Mouse (Mus musculus): ENCODE measurements around the gene Gpr63. TPM values are rescaled to one million over a fixed set of nuclear protein-coding genes. Genes with fewer than 3 reads are reported as not detected.

The Gpr63 gene
- total and polyA plus RNA-seq, 3 experiments, result not detected

DNA sequence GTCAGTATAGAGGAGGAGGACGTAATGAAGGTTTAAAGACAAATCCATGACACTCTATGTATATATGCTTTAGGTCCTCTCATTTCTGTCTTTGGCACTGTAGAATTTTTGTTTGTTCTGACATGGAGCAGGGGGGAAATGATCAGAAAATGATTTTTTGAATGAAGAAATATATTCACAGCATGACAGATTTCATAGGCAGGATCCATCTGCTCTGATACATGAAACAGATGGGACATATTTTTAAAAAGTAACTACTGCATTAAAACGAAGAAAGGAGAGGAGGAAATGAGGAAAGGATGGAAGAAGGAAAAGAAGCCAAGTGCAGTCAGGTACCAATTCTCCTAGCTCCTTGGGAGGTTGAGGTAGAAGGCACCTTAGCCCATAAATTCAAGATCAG lies 41.5 kb upstream of the Gpr63 start:
- in situ Hi-C loops (cut with MboI; ENCODE audit: low pct_ligation_motif_present, low pct_unique_long_range_greater_than_20kb, low sequenced_read_pairs) (no loop called here), dilution Hi-C loops (cut with MboI; ENCODE audit: extremely low pct_ligation_motif_present, extremely low pct_unique_long_range_greater_than_20kb, low sequenced_read_pairs) (no loop called here)
- Histone ChIP-seq H3K9me3 (replicated peaks; ENCODE audit: low read length) (no peaks in the 10 kb centered on the region), H3K27me3 (replicated peaks) (no peaks in the 10 kb centered on the region), H3K4me2 (ENCODE audit: insufficient read depth, low read depth, poor library complexity, severe bottlenecking) (no peak overlapping the region), H3K4me1 (ENCODE audit: control insufficient read depth in 1 of 2, insufficient read depth in 2 of 2) (no peaks in the 10 kb centered on the region), H3K9ac (ENCODE audit: insufficient read depth, low read depth) (no peak overlapping the region), H3K79me2 (replicated peaks; ENCODE audit: control insufficient read depth, extremely low read depth, insufficient read depth, poor library complexity, severe bottlenecking) (no peaks in the 10 kb centered on the region), H3K4me3 (replicated peaks in 1 of 3; ENCODE audit: low read depth in 2 of 3, low read length in 2 of 3, poor library complexity in 1 of 3) (no peak overlapping the region), H3K36me3 (replicated peaks in 1 of 2; ENCODE audit: control insufficient read depth in 1 of 2, insufficient read depth in 1 of 2, low read length in 1 of 2) (no peaks in the 10 kb centered on the region), H3K27ac (ENCODE audit: insufficient read depth, low read depth) (no peak overlapping the region)
- TF ChIP-seq MXI1 (IDR thresholded peaks at IDR 0.05; ENCODE audit: low read depth, low read length), result no peak
- no peak for TF ChIP-seq MAX (IDR thresholded peaks at IDR 0.05; ENCODE audit: low read length)
- no peak for TF ChIP-seq MYC (IDR thresholded peaks at IDR 0.05; ENCODE audit: low read depth, low read length)
- no peak for TF ChIP-seq E2F4 (IDR thresholded peaks at IDR 0.05; ENCODE audit: insufficient replicate concordance, low read depth, low read length)
- no peak for DNase-seq (ENCODE audit: extremely low read depth)

DNA sequence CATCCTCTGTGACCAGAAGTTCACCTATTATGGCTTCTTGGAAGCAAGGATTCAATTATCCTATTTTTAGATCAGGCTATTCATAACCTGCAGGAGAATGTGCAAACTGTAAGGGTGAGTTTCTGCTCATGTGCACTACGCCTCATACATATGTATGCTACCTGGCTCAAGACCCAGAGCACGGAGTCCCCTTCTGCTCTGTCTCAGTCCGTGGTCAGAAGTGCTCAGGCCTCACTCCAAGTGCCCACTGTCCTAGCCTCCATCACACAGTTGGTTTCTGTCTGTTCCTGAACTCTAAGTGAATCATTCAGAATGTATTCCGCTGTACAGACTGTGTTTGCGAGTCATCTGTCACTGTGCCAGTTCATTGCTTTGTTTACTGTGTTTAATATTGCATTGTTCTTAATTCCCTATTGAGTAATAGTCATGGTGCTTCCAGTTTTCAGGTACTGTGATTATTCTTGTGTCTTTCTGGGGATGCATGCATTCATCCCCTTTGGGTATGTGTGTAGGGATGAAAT lies 37.9 kb upstream of the Gpr63 start:
- dilution Hi-C loops (cut with MboI; ENCODE audit: extremely low pct_ligation_motif_present, extremely low pct_unique_long_range_greater_than_20kb, low sequenced_read_pairs), result no loop called here

DNA sequence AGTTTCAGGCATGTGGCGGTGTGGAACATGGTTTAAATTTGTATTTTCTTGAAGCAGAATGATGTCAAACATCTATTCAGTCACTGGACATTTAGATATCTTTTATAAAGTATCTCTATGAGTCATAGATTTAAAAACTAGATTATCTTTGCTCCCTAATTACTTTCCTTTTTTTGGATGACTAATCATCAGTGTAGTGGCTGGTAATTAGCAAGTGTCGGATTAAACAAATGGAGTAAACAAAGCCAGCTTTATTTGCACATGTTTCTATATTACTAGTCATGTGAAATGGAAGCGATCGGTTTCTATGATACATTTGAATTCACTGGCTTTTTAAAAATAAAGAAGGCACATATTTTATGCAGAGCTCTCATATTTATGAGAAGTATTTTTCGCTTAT lies 37.3 kb upstream of the Gpr63 start:
- H3K4me1 ChIP-seq (ENCODE audit: control insufficient read depth in 1 of 2, insufficient read depth in 2 of 2), result no peaks in the 10 kb centered on the region
- dilution Hi-C loops (cut with MboI; ENCODE audit: extremely low pct_ligation_motif_present, extremely low pct_unique_long_range_greater_than_20kb, low sequenced_read_pairs) (no loop called here), in situ Hi-C loops (cut with MboI; ENCODE audit: low pct_ligation_motif_present, low pct_unique_long_range_greater_than_20kb, low sequenced_read_pairs) (no loop called here)
- DNase-seq (ENCODE audit: extremely low read depth), result no peak
- H3K79me2 ChIP-seq (replicated peaks; ENCODE audit: control insufficient read depth, extremely low read depth, insufficient read depth, poor library complexity, severe bottlenecking), result no peaks in the 10 kb centered on the region
- no peak overlapping the region for H3K4me2 ChIP-seq (ENCODE audit: insufficient read depth, low read depth, poor library complexity, severe bottlenecking)
- TF ChIP-seq NELFE (IDR thresholded peaks at IDR 0.05; ENCODE audit: low read depth, low read length) (no peak), MAZ (IDR thresholded peaks at IDR 0.05; ENCODE audit: low read depth, low read length) (no peak), HCFC1 (IDR thresholded peaks at IDR 0.05; ENCODE audit: low read depth, low read length) (no peak), IRF4 (IDR thresholded peaks at IDR 0.05; ENCODE audit: low read depth, low read length) (no peak), MXI1 (IDR thresholded peaks at IDR 0.05; ENCODE audit: low read depth, low read length) (no peak), USF1 (IDR thresholded peaks at IDR 0.05; ENCODE audit: low read depth, low read length) (no peak), JUND (conservative IDR thresholded peaks at IDR 0.05; ENCODE audit: low read depth, low read length) (no peak), ETS1 (conservative IDR thresholded peaks at IDR 0.05; ENCODE audit: low read depth, low read length) (no peak), PAX5 (IDR thresholded peaks at IDR 0.05; ENCODE audit: low read length) (no peak)
- no peak overlapping the region for H3K9ac ChIP-seq (ENCODE audit: insufficient read depth, low read depth)
- H3K4me3 ChIP-seq (replicated peaks in 1 of 3; ENCODE audit: low read depth in 2 of 3, low read length in 2 of 3, poor library complexity in 1 of 3), result no peak overlapping the region
- H3K36me3 ChIP-seq (replicated peaks in 1 of 2; ENCODE audit: control insufficient read depth in 1 of 2, insufficient read depth in 1 of 2, low read length in 1 of 2), result no peaks in the 10 kb centered on the region
- H3K27me3 ChIP-seq (replicated peaks), result no peaks in the 10 kb centered on the region
- no peak overlapping the region for H3K27ac ChIP-seq (ENCODE audit: insufficient read depth, low read depth)
- H3K9me3 ChIP-seq (replicated peaks; ENCODE audit: low read length), result no peaks in the 10 kb centered on the region

More for the DNA sequence above, 37.9 kb upstream of the Gpr63 start:
- TF ChIP-seq MAX (IDR thresholded peaks at IDR 0.05; ENCODE audit: low read length) (no peak), TBP (conservative IDR thresholded peaks at IDR 0.05; ENCODE audit: low read depth, low read length) (no peak), ZC3H11A (IDR thresholded peaks at IDR 0.05; ENCODE audit: low read depth, low read length) (no peak), EP300 (IDR thresholded peaks at IDR 0.05; ENCODE audit: low read length) (no peak), E2F4 (IDR thresholded peaks at IDR 0.05; ENCODE audit: insufficient replicate concordance, low read depth, low read length) (no peak), PAX5 (IDR thresholded peaks at IDR 0.05; ENCODE audit: low read length) (no peak), ZKSCAN1 (IDR thresholded peaks at IDR 0.05; ENCODE audit: borderline replicate concordance, low read depth, low read length) (no peak), MAFK (IDR thresholded peaks at IDR 0.05; ENCODE audit: insufficient replicate concordance, low read length) (no peak), SIN3A (IDR thresholded peaks at IDR 0.05; ENCODE audit: low read length) (no peak)
- in situ Hi-C loops (cut with MboI; ENCODE audit: low pct_ligation_motif_present, low pct_unique_long_range_greater_than_20kb, low sequenced_read_pairs), result no loop called here
- Histone ChIP-seq H3K4me2 (ENCODE audit: insufficient read depth, low read depth, poor library complexity, severe bottlenecking) (no peak overlapping the region), H3K9ac (ENCODE audit: insufficient read depth, low read depth) (no peak overlapping the region), H3K9me3 (replicated peaks; ENCODE audit: low read length) (no peaks in the 10 kb centered on the region), H3K79me2 (replicated peaks; ENCODE audit: control insufficient read depth, extremely low read depth, insufficient read depth, poor library complexity, severe bottlenecking) (no peaks in the 10 kb centered on the region), H3K27me3 (replicated peaks) (no peaks in the 10 kb centered on the region), H3K4me3 (replicated peaks in 1 of 3; ENCODE audit: low read depth in 2 of 3, low read length in 2 of 3, poor library complexity in 1 of 3) (no peak overlapping the region), H3K27ac (ENCODE audit: insufficient read depth, low read depth) (no peak overlapping the region), H3K36me3 (replicated peaks in 1 of 2; ENCODE audit: control insufficient read depth in 1 of 2, insufficient read depth in 1 of 2, low read length in 1 of 2) (no peaks in the 10 kb centered on the region), H3K4me1 (ENCODE audit: control insufficient read depth in 1 of 2, insufficient read depth in 2 of 2) (no peaks in the 10 kb centered on the region)
- no peak for DNase-seq (ENCODE audit: extremely low read depth)

Data from CH12.LX (cell line).